Mouse (Mus musculus) CH12.LX (cell line): ENCODE results near the gene 4930535I16Rik.

Source experiments
- CTCF ChIP-seq, 2 experiments: IDR thresholded peaks in 1 of 2; conservative IDR thresholded peaks in 1 of 2; 2 replicates each; pipeline ENCODE4 v1.5.1; 2011 to 2012; ENCODE audit warnings: low read depth in 2 of 2, low read length in 2 of 2, improper control_type of control experiment in 1 of 2, inconsistent platforms in 1 of 2, mild to moderate bottlenecking in 1 of 2, moderate library complexity in 1 of 2
- ELF1 ChIP-seq: IDR thresholded peaks from 2 replicates; pipeline ENCODE4 v1.6.1; 2014; ENCODE audit warnings: low read depth, mild to moderate bottlenecking, inconsistent platforms, low read length, improper control_type of control experiment
- EP300 ChIP-seq: IDR thresholded peaks from 2 replicates; pipeline ENCODE4 v1.6.1; 2011; ENCODE audit warnings: low read length, improper control_type of control experiment
- NELFE ChIP-seq: IDR thresholded peaks from 2 replicates; pipeline ENCODE4 v1.6.1; 2011; ENCODE audit warnings: low read depth, low read length, improper control_type of control experiment
- POLR2A ChIP-seq: IDR thresholded peaks from 2 replicates; pipeline ENCODE4 v1.6.1; 2011; ENCODE audit warnings: low read depth, mild to moderate bottlenecking, improper control_type of control experiment, low read length
- POLR2AphosphoS2 ChIP-seq: IDR thresholded peaks from 2 replicates; pipeline ENCODE4 v1.6.1; 2011; ENCODE audit warnings: low read depth, low read length, improper control_type of control experiment
- RCOR1 ChIP-seq: conservative IDR thresholded peaks from 2 replicates; pipeline ENCODE4 v1.6.1; 2012; ENCODE audit warnings: low read depth, mild to moderate bottlenecking, inconsistent platforms, low read length, improper control_type of control experiment
- TCF12 ChIP-seq: IDR thresholded peaks from 2 replicates; pipeline ENCODE4 v1.6.1; 2014; ENCODE audit warnings: low read depth, mild to moderate bottlenecking, inconsistent platforms, low read length, improper control_type of control experiment
- USF2 ChIP-seq: conservative IDR thresholded peaks from 2 replicates; pipeline ENCODE4 v1.6.1; 2011; ENCODE audit warnings: low read depth, low read length, improper control_type of control experiment

DNA sequence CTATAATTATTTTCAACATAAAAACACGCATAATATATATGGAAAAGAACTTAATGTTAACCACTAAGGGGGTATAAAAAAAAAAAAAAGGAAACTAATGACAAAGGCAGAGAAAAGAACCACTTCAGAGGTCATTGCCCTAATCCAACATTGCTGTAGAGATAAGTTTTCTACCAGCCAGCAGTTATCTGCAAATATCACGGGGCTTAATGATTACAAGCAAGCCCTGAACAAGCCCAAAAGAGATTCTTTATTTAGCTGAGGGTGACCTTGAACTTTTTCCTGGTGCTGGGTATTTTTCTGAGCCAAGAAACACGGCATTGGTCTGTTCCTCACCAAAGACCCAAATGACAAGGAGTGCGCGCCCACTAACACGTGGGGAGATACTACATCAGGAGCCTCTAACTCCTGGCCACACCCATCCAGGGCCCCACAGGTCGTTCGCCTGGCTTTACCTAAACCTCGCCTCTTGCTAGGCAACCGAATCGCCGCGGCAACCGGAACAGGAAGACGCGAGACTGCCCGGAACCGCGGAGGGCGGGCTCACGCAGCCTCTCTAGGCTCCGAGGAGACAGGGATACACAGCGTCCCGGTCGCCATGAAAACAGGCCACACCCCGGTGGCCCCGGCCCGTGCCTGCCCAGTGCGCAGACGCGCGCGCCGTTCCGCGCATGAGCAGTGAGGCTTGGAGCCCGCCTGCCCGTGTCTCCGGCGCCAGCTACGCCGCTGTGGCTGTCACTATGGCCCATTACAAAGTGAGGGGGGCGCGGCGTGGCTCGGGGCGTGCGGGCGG, 13.3 kb downstream of the 4930535I16Rik start, which contains the start of gene Mycbp:
- no peak for TF ChIP-seq CTCF (conservative IDR thresholded peaks at IDR 0.05 in 1 of 2, IDR thresholded peaks at IDR 0.05 in 1 of 2; ENCODE audit: low read depth in 2 of 2, low read length in 2 of 2)
- peak; percentile 97 for TF ChIP-seq ELF1
- 0 out of 2 replicates have a peak, but pooled peaks have one; percentile 23 for TF ChIP-seq POLR2AphosphoS2
- TF ChIP-seq EP300 = no peak
- peak; percentile 54; the same call in 1 of the 2 replicates for TF ChIP-seq NELFE
- no peak for TF ChIP-seq USF2
- peak; percentile 45; the same call in 1 of the 2 replicates for TF ChIP-seq TCF12
- TF ChIP-seq POLR2A = peak; percentile 73
- no peak for TF ChIP-seq RCOR1
